Comparison of ENCODE assay signal across 26 mouse cellular contexts in genomic region chr5:150850821-150851220, GRCm38 (mm10).
DNase-seq lines count a peak whose midpoint lies in the region; ATAC-seq and TF ChIP-seq lines count a peak whose summit lies in the region.
"Had no signal": no experiment of that assay in that cellular context is flagged by ENCODE, and none has a peak within 500 bp of the region (broad histone marks: within the 10 kb centered on the region; RNA-seq: fewer than 3 reads in every experiment).

No protein-coding gene starts in this region.

- WGBS in intestine, embryonic 15.5 days, result 41% methylated on average over 2 of the region's 2 CpGs
- WGBS in intestine, postnatal 0 days, result 21% methylated on average over 2 of the region's 2 CpGs
- 19% methylated on average over 2 of the region's 2 CpGs for WGBS in stomach, embryonic 15.5 days
- WGBS in stomach, postnatal 0 days, result 33% methylated on average over 2 of the region's 2 CpGs

- H3K4me3 ChIP-seq in intestine, embryonic 15.5 days (replicated peaks), result no peak overlapping the region
- H3K4me3 ChIP-seq in intestine, postnatal 0 days (ENCODE audit: low read depth, low read length), result no peak overlapping the region
- H3K4me3 ChIP-seq in stomach, embryonic 15.5 days (replicated peaks), result no peak overlapping the region
- H3K4me3 ChIP-seq in stomach, postnatal 0 days (ENCODE audit: low read depth, low read length), result no peak overlapping the region
- H3K4me3 ChIP-seq: forebrain, embryonic 10.5 days; forebrain, embryonic 13.5 days; heart, adult 2 months; heart, embryonic 10.5 days; heart, embryonic 13.5 days had no signal

- ATAC-seq in intestine, embryonic 15.5 days, result peak; percentile 82
- no peak for ATAC-seq in intestine, postnatal 0 days
- 0 out of 2 replicates have a peak, but pooled peaks have one; percentile 47 for ATAC-seq in stomach, embryonic 15.5 days (ENCODE audit: insufficient read depth, low FRiP score, low read depth)
- no peak for ATAC-seq in stomach, postnatal 0 days (ENCODE audit: low FRiP score, low TSS enrichment)
- ATAC-seq: activated CD4-positive, CD25-positive, alpha-beta regulatory T cell, adult 4 months; forebrain, embryonic 13.5 days; forebrain, embryonic 16.5 days; hindbrain, postnatal 0 days; Patski had no signal

- no peak overlapping the region for H3K27ac ChIP-seq in intestine, embryonic 15.5 days
- no peak overlapping the region for H3K27ac ChIP-seq in intestine, postnatal 0 days (ENCODE audit: low read depth, low read length)
- H3K27ac ChIP-seq in stomach, embryonic 15.5 days, result no peak overlapping the region
- H3K27ac ChIP-seq in stomach, postnatal 0 days (replicated peaks), result no peak overlapping the region
- H3K27ac ChIP-seq: forebrain, embryonic 10.5 days; forebrain, embryonic 13.5 days; heart, adult 2 months; heart, embryonic 10.5 days; heart, embryonic 13.5 days; hindbrain, embryonic 14.5 days; hindbrain, postnatal 0 days had no signal

- no peak overlapping the region for H3K9ac ChIP-seq in intestine, embryonic 15.5 days
- H3K9ac ChIP-seq in intestine, postnatal 0 days (ENCODE audit: low read depth, low read length), result no peak overlapping the region
- no peak overlapping the region for H3K9ac ChIP-seq in stomach, embryonic 15.5 days
- no peak overlapping the region for H3K9ac ChIP-seq in stomach, postnatal 0 days (ENCODE audit: low read length)
- H3K9ac ChIP-seq: forebrain, embryonic 13.5 days; heart, embryonic 13.5 days; hindbrain, embryonic 14.5 days had no signal

- no peaks in the 10 kb centered on the region for H3K4me1 ChIP-seq in intestine, embryonic 15.5 days (replicated peaks)
- no peaks in the 10 kb centered on the region for H3K4me1 ChIP-seq in intestine, postnatal 0 days (replicated peaks; ENCODE audit: control insufficient read depth, insufficient read depth, low read length)
- no peaks in the 10 kb centered on the region for H3K4me1 ChIP-seq in stomach, embryonic 15.5 days
- no peaks in the 10 kb centered on the region for H3K4me1 ChIP-seq in stomach, postnatal 0 days (replicated peaks; ENCODE audit: control insufficient read depth, insufficient read depth)
- H3K4me1 ChIP-seq: forebrain, embryonic 10.5 days had no signal

- no peaks in the 10 kb centered on the region for H3K36me3 ChIP-seq in intestine, embryonic 15.5 days
- no peaks in the 10 kb centered on the region for H3K36me3 ChIP-seq in intestine, postnatal 0 days (ENCODE audit: control insufficient read depth, insufficient read depth)
- no peaks in the 10 kb centered on the region for H3K36me3 ChIP-seq in stomach, embryonic 15.5 days
- H3K36me3 ChIP-seq in stomach, postnatal 0 days (ENCODE audit: control insufficient read depth, insufficient read depth, low read length), result no peaks in the 10 kb centered on the region
- H3K36me3 ChIP-seq: forebrain, embryonic 10.5 days; G1E; heart, embryonic 10.5 days; heart, embryonic 13.5 days had no signal

- TF ChIP-seq CTCF in intestine, postnatal 0 days (IDR thresholded peaks at IDR 0.05; ENCODE audit: low read depth), result no peak
- no peak for TF ChIP-seq CTCF in stomach, postnatal 0 days (IDR thresholded peaks at IDR 0.05; ENCODE audit: low read depth)

- no peak for DNase-seq in stomach, postnatal 0 days (ENCODE audit: low spot score)
- peak; percentile 77 for DNase-seq in yolk sac, embryonic 10.5 days (ENCODE audit: low spot score)
- DNase-seq in cerebellum, adult 18-20 months, result no peak
- DNase-seq: adrenal gland, adult 8-10 months; adrenal gland, postnatal 25 days; cerebellum, adult 11-12 months; cerebellum, adult 9-10 months; cerebellum, postnatal 14 days; gastrocnemius, postnatal 10 days; gastrocnemius, postnatal 36 days; heart, adult 2 months; heart, postnatal 14 days; heart, postnatal 4 days had no signal

- H3K4me2 ChIP-seq in intestine, embryonic 15.5 days (replicated peaks), result no peak overlapping the region
- H3K4me2 ChIP-seq in intestine, postnatal 0 days (replicated peaks; ENCODE audit: low read depth), result no peak overlapping the region
- no peak overlapping the region for H3K4me2 ChIP-seq in stomach, embryonic 15.5 days
- H3K4me2 ChIP-seq in stomach, postnatal 0 days (replicated peaks; ENCODE audit: low read depth), result no peak overlapping the region
- H3K4me2 ChIP-seq: forebrain, embryonic 13.5 days; heart, embryonic 13.5 days; hindbrain, embryonic 14.5 days had no signal

- TF ChIP-seq EP300 in stomach, postnatal 0 days (optimal IDR thresholded peaks at IDR 0.05), result no peak

- H3K27me3 ChIP-seq in intestine, embryonic 15.5 days (replicated peaks), result no peaks in the 10 kb centered on the region
- H3K27me3 ChIP-seq in intestine, postnatal 0 days (replicated peaks; ENCODE audit: control insufficient read depth, insufficient read depth, low read length), result no peaks in the 10 kb centered on the region
- no peaks in the 10 kb centered on the region for H3K27me3 ChIP-seq in stomach, embryonic 15.5 days (replicated peaks)
- no peaks in the 10 kb centered on the region for H3K27me3 ChIP-seq in stomach, postnatal 0 days (ENCODE audit: control insufficient read depth, insufficient read depth, low read length)
- H3K27me3 ChIP-seq: forebrain, embryonic 13.5 days; heart, embryonic 13.5 days; Patski had no signal

- no peaks in the 10 kb centered on the region for H3K9me3 ChIP-seq in intestine, embryonic 15.5 days
- H3K9me3 ChIP-seq in intestine, postnatal 0 days (ENCODE audit: control insufficient read depth), result no peaks in the 10 kb centered on the region
- no peaks in the 10 kb centered on the region for H3K9me3 ChIP-seq in stomach, embryonic 15.5 days
- H3K9me3 ChIP-seq in stomach, postnatal 0 days (ENCODE audit: control insufficient read depth, low read length), result no peaks in the 10 kb centered on the region
- H3K9me3 ChIP-seq: forebrain, embryonic 10.5 days; forebrain, embryonic 13.5 days; G1E; heart, embryonic 10.5 days; heart, embryonic 13.5 days had no signal

Comparison
In these comparisons a context has a peak if more than half of its experiments do, and no peak if none do; other contexts are left out.
1. ATAC-seq: peak in intestine, embryonic 15.5 days (single experiment) and stomach, embryonic 15.5 days (single experiment); none in intestine, postnatal 0 days (single experiment) and stomach, postnatal 0 days (single experiment).